Mouse (Mus musculus): ENCODE results near the gene Fam133b. TPM values are rescaled to one million over a fixed set of nuclear protein-coding genes. Genes with fewer than 3 reads are reported as not detected.

The Fam133b gene
- total and polyA plus RNA-seq, 2 experiments = 3.0 to 9.0 TPM

DNA sequence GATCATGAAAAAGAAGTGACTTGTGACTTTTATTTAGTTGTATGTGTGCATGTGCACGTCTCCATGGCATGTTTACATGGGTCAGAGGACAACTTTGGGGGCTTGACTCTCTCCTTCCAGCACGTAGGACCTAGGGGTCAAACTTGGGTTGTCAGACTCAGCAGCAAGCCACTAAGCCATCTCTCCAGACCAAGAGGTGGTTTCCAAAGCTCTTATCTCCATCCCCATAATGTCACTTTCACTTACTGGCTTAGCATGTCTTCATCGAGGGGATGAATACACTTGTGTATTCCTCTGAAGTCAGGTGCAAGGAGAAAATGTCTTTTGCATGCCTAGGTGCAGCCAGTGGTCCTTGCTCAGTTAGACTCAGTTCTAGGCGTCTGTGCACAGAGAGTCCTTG lies 39.2 kb upstream of the Fam133b start:
- Histone ChIP-seq H3K4me3 (ENCODE audit: insufficient read depth, low read depth, low read length) (no peak overlapping the region), H3K79me2 (ENCODE audit: control insufficient read depth, insufficient read depth, low read length) (no peaks in the 10 kb centered on the region; the same call in 1 of the 2 replicates), H3K27me3 (ENCODE audit: control insufficient read depth, insufficient read depth, low read length) (no peaks in the 10 kb centered on the region), H3K9ac (ENCODE audit: low read depth, low read length) (no peak overlapping the region), H3K36me3 (ENCODE audit: control insufficient read depth, insufficient read depth, low read length) (no peaks in the 10 kb centered on the region), H3K27ac (replicated peaks; ENCODE audit: insufficient read depth, low read depth, low read length) (no peak overlapping the region), H3K4me1 (ENCODE audit: control insufficient read depth, insufficient read depth, low read length) (peaks cover 10% of the 10 kb centered on the region)
- no peak for DNase-seq (ENCODE audit: extremely low read depth, low read depth, low spot score)
- no peak for TF ChIP-seq CTCF (IDR thresholded peaks at IDR 0.05; ENCODE audit: low read depth, low read length)
- TF ChIP-seq POLR2A (IDR thresholded peaks at IDR 0.05; ENCODE audit: extremely low read depth, insufficient read depth, low read length) = no peak
- WGBS = 84% methylated on average over 4 of the region's 4 CpGs

DNA sequence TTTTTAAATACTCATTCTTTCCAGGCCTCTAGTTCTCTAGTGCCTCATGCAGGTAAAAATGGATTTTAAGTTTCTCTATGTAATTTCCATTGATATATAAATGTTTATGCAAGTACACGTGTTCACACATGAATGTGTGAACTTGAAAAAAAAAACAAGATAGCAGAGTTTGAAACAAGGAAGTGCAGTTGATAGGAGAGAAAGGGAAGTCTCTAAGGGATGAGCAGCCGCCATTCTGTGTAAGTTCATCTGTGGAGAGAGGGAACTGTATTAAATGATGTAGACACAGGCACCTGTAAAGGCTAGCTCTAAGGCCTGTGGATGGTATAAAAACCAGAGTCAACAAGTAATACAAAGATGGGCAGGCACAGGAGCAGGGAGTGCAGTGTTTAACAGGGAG lies 38.1 kb upstream of the Fam133b start:
- Histone ChIP-seq H3K9ac (ENCODE audit: low read depth, low read length) (no peak overlapping the region), H3K79me2 (ENCODE audit: control insufficient read depth, insufficient read depth, low read length) (no peaks in the 10 kb centered on the region; the same call in 1 of the 2 replicates), H3K36me3 (ENCODE audit: control insufficient read depth, insufficient read depth, low read length) (no peaks in the 10 kb centered on the region), H3K27me3 (ENCODE audit: control insufficient read depth, insufficient read depth, low read length) (no peaks in the 10 kb centered on the region), H3K4me1 (ENCODE audit: control insufficient read depth, insufficient read depth, low read length) (peaks cover 9% of the 10 kb centered on the region), H3K27ac (replicated peaks; ENCODE audit: insufficient read depth, low read depth, low read length) (no peak overlapping the region), H3K4me3 (ENCODE audit: insufficient read depth, low read depth, low read length) (no peak overlapping the region)
- TF ChIP-seq CTCF (IDR thresholded peaks at IDR 0.05; ENCODE audit: low read depth, low read length) (no peak), POLR2A (IDR thresholded peaks at IDR 0.05; ENCODE audit: extremely low read depth, insufficient read depth, low read length) (no peak)
- WGBS = 73% methylated on average over 2 of the region's 2 CpGs
- no peak for DNase-seq (ENCODE audit: extremely low read depth, low read depth, low spot score)

DNA sequence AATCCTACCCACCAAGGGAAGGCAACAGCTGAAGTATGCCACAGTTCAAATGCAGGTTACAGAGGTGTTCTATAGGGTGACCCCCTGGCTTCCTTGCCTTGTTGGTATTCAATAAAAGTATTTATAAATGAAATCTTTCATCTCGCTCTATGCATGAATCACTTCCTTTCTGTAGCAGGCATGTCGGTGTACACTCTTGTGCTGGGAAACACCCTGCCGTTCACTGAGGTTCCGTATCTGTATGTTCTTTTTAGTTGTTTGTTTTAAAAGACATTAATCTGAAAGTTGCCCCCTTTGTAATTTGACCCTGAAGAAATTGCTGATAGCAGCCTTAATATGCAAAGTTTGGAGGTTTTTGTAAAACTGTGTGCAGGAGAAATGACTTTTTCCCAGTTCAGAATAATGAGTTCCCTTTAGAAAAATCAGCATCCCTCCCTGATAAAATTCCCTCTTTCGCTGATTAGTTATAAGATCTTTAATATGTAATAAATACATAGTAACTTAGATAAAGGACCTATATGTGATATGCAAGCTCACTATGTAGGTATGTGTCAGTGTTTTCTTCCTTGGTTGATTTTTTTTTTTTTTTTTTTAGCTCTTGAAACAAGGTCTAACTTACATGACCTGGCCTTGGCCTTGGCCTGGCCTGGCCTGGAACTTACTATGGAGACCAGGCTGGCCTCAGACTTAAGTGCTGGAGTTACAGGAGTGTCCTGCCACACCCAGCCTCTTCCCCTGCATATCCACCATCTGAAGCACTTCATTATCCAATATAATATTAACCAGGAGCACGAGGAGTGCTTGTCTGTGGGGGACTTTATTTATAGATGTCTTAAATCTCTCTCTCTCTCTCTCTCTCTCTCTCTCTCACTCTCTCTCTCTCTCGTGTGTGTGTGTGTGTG lies 34.9 kb upstream of the Fam133b start:
- Histone ChIP-seq H3K4me1 (ENCODE audit: control insufficient read depth, insufficient read depth, low read length) (no peaks in the 10 kb centered on the region), H3K27ac (replicated peaks; ENCODE audit: insufficient read depth, low read depth, low read length) (no peak overlapping the region), H3K79me2 (ENCODE audit: control insufficient read depth, insufficient read depth, low read length) (no peaks in the 10 kb centered on the region; the same call in 1 of the 2 replicates), H3K36me3 (ENCODE audit: control insufficient read depth, insufficient read depth, low read length) (no peaks in the 10 kb centered on the region), H3K4me3 (ENCODE audit: insufficient read depth, low read depth, low read length) (no peak overlapping the region), H3K27me3 (ENCODE audit: control insufficient read depth, insufficient read depth, low read length) (no peaks in the 10 kb centered on the region), H3K9ac (ENCODE audit: low read depth, low read length) (no peak overlapping the region)
- no peak for DNase-seq (ENCODE audit: extremely low read depth, low read depth, low spot score)
- 69% methylated on average over 7 of the region's 7 CpGs for WGBS
- TF ChIP-seq CTCF (IDR thresholded peaks at IDR 0.05; ENCODE audit: low read depth, low read length) (no peak), POLR2A (IDR thresholded peaks at IDR 0.05; ENCODE audit: extremely low read depth, insufficient read depth, low read length) (no peak)

GRCm38 (mm10) chr5:3509503-3509902 lies 34.1 kb upstream of the Fam133b start:
- no peak for TF ChIP-seq POLR2A (IDR thresholded peaks at IDR 0.05; ENCODE audit: extremely low read depth, insufficient read depth, low read length)
- Histone ChIP-seq H3K36me3 (ENCODE audit: control insufficient read depth, insufficient read depth, low read length) (no peaks in the 10 kb centered on the region), H3K27me3 (ENCODE audit: control insufficient read depth, insufficient read depth, low read length) (no peaks in the 10 kb centered on the region), H3K9ac (ENCODE audit: low read depth, low read length) (no peak overlapping the region), H3K79me2 (ENCODE audit: control insufficient read depth, insufficient read depth, low read length) (no peaks in the 10 kb centered on the region), H3K4me1 (ENCODE audit: control insufficient read depth, insufficient read depth, low read length) (no peaks in the 10 kb centered on the region), H3K27ac (replicated peaks; ENCODE audit: insufficient read depth, low read depth, low read length) (no peak overlapping the region), H3K4me3 (ENCODE audit: insufficient read depth, low read depth, low read length) (no peak overlapping the region)
- no peak for DNase-seq (ENCODE audit: extremely low read depth, low read depth, low spot score)
- WGBS = 66% methylated on average over 3 of the region's 3 CpGs

DNA sequence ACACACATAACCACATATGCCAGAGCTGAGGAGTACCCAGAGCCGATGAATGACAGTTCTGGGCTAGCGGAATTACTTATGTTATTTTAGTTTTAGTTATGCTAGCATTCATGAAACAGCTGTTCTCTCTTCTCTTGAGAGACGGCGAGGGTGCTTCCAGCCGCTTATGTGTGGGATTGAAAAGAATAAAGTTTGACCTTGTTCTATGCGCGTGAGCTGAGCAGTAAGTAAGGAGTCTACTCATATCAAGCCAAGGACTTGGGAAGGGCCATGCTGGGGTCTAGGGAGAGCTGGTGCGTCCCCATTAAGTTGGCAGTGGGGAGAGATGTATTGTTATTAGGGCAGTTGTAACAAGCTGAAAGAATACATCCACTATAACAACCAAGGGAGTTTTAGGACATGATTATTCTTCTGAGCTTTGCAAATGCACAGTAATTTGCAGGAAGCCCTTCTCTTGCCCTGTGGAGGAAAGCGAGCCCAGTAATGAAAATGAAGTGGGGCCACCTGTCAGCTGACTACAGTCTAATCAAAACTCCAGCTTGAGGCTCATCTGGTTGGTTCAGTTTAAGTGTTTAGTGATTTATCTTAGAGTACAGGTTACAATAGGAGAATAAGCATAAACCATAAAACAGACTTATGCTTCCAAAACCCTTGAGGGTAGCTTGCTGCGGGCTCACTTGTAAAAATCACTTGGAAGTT lies 32.4 kb upstream of the Fam133b start:
- no peak for DNase-seq (ENCODE audit: extremely low read depth, low read depth, low spot score)
- Histone ChIP-seq H3K4me3 (ENCODE audit: insufficient read depth, low read depth, low read length) (no peak overlapping the region), H3K9ac (ENCODE audit: low read depth, low read length) (no peak overlapping the region), H3K4me1 (ENCODE audit: control insufficient read depth, insufficient read depth, low read length) (no peaks in the 10 kb centered on the region), H3K36me3 (ENCODE audit: control insufficient read depth, insufficient read depth, low read length) (no peaks in the 10 kb centered on the region), H3K27me3 (ENCODE audit: control insufficient read depth, insufficient read depth, low read length) (no peaks in the 10 kb centered on the region), H3K27ac (replicated peaks; ENCODE audit: insufficient read depth, low read depth, low read length) (no peak overlapping the region), H3K79me2 (ENCODE audit: control insufficient read depth, insufficient read depth, low read length) (no peaks in the 10 kb centered on the region)
- 95% methylated on average over 10 of the region's 10 CpGs for WGBS
- no peak for TF ChIP-seq POLR2A (IDR thresholded peaks at IDR 0.05; ENCODE audit: extremely low read depth, insufficient read depth, low read length)
- TF ChIP-seq CTCF (IDR thresholded peaks at IDR 0.05; ENCODE audit: low read depth, low read length) = no peak
